ENCODE assay signal across 15 mouse cellular contexts in genomic region chr17:27442538-27443113, GRCm38 (mm10).
DNase-seq lines count a peak whose midpoint lies in the region; ATAC-seq lines count a peak whose summit lies in the region.
"Had no signal": no experiment of that assay in that cellular context is flagged by ENCODE, and none has a peak within 500 bp of the region (broad histone marks: within the 10 kb centered on the region; RNA-seq: fewer than 3 reads in every experiment).

No protein-coding gene starts in this region.

- DNase-seq in kidney, adult 9 months = no peak
- DNase-seq in ZHBTc4 (ENCODE audit: low read depth, low spot score) = peak; percentile 62
- DNase-seq in intestine, embryonic 14.5 days (ENCODE audit: low spot score) = no peak
- DNase-seq in cerebellum, postnatal 4 days (ENCODE audit: low spot score in 2 of 2) = no peak
- DNase-seq in adrenal gland, adult 8-10 months = no peak
- DNase-seq: adrenal gland, postnatal 36 days; heart, postnatal 4 days; lung, postnatal 14 days; spleen, adult 18-20 months had no signal

- no peak overlapping the region for H3K27ac ChIP-seq in kidney, embryonic 15.5 days
- H3K27ac ChIP-seq in intestine, embryonic 14.5 days (ENCODE audit: low read depth) = peak overlapping the region; percentile 52
- H3K27ac ChIP-seq in neural tube, embryonic 15.5 days (replicated peaks) = peak overlapping the region; percentile 69
- H3K27ac ChIP-seq: heart, embryonic 13.5 days; left cerebral cortex, adult 2 months; limb, embryonic 12.5 days; neural tube, embryonic 12.5 days had no signal

- peaks cover 13% of the 10 kb centered on the region; the same call in 1 of the 2 replicates for H3K27me3 ChIP-seq in kidney, embryonic 15.5 days
- no peaks in the 10 kb centered on the region for H3K27me3 ChIP-seq in intestine, embryonic 14.5 days (replicated peaks; ENCODE audit: control insufficient read depth, insufficient read depth, low read length)
- no peaks in the 10 kb centered on the region for H3K27me3 ChIP-seq in neural tube, embryonic 15.5 days (replicated peaks)
- H3K27me3 ChIP-seq: neural tube, embryonic 12.5 days had no signal

- H3K4me3 ChIP-seq in kidney, embryonic 15.5 days (replicated peaks) = no peak overlapping the region
- H3K4me3 ChIP-seq in intestine, embryonic 14.5 days (ENCODE audit: low read depth, low read length) = no peak overlapping the region
- no peak overlapping the region for H3K4me3 ChIP-seq in neural tube, embryonic 15.5 days (replicated peaks)
- H3K4me3 ChIP-seq: heart, embryonic 13.5 days; left cerebral cortex, adult 2 months; limb, embryonic 12.5 days; neural tube, embryonic 12.5 days had no signal

- H3K4me1 ChIP-seq in kidney, embryonic 15.5 days = peaks cover 39% of the 10 kb centered on the region
- H3K4me1 ChIP-seq in intestine, embryonic 14.5 days (replicated peaks; ENCODE audit: control insufficient read depth, insufficient read depth, low read length) = peaks cover 2% of the 10 kb centered on the region; the same call in 1 of the 2 replicates
- peaks cover 27% of the 10 kb centered on the region for H3K4me1 ChIP-seq in neural tube, embryonic 15.5 days

- ATAC-seq in kidney, embryonic 15.5 days (replicated peaks; ENCODE audit: low FRiP score) = no peak
- ATAC-seq in intestine, embryonic 14.5 days (replicated peaks; ENCODE audit: low FRiP score, low TSS enrichment, low read depth) = no peak
- no peak for ATAC-seq in neural tube, embryonic 15.5 days (ENCODE audit: low FRiP score)

- no peaks in the 10 kb centered on the region for H3K9me3 ChIP-seq in kidney, embryonic 15.5 days (replicated peaks)
- H3K9me3 ChIP-seq in intestine, embryonic 14.5 days (ENCODE audit: control insufficient read depth, low read length) = no peaks in the 10 kb centered on the region
- no peaks in the 10 kb centered on the region for H3K9me3 ChIP-seq in neural tube, embryonic 15.5 days (replicated peaks)
- H3K9me3 ChIP-seq: heart, embryonic 13.5 days; limb, embryonic 12.5 days; neural tube, embryonic 12.5 days had no signal

- 20% methylated on average over 13 of the region's 13 CpGs for WGBS in kidney, embryonic 15.5 days
- 27% methylated on average over 13 of the region's 13 CpGs for WGBS in intestine, embryonic 14.5 days
- 21% methylated on average over 13 of the region's 13 CpGs for WGBS in neural tube, embryonic 15.5 days

- no peak overlapping the region for H3K4me2 ChIP-seq in kidney, embryonic 15.5 days
- no peak overlapping the region for H3K4me2 ChIP-seq in intestine, embryonic 14.5 days (ENCODE audit: low read length)
- no peak overlapping the region for H3K4me2 ChIP-seq in neural tube, embryonic 15.5 days
- H3K4me2 ChIP-seq: heart, embryonic 13.5 days; limb, embryonic 12.5 days; neural tube, embryonic 12.5 days had no signal

- no peaks in the 10 kb centered on the region for H3K36me3 ChIP-seq in kidney, embryonic 15.5 days
- no peaks in the 10 kb centered on the region for H3K36me3 ChIP-seq in intestine, embryonic 14.5 days (ENCODE audit: control insufficient read depth, insufficient read depth, low read length)
- no peaks in the 10 kb centered on the region for H3K36me3 ChIP-seq in neural tube, embryonic 15.5 days
- H3K36me3 ChIP-seq: heart, embryonic 13.5 days; limb, embryonic 12.5 days; neural tube, embryonic 12.5 days had no signal

- 0 out of 2 replicates have a peak overlapping the region, but pooled peaks have one; percentile 12 for H3K9ac ChIP-seq in kidney, embryonic 15.5 days
- no peak overlapping the region for H3K9ac ChIP-seq in intestine, embryonic 14.5 days (ENCODE audit: low read length)
- no peak overlapping the region for H3K9ac ChIP-seq in neural tube, embryonic 15.5 days (replicated peaks)
- H3K9ac ChIP-seq: heart, embryonic 13.5 days; limb, embryonic 12.5 days; neural tube, embryonic 12.5 days had no signal
